Mouse (Mus musculus): ENCODE results near the gene Tmem30a.

DNA sequence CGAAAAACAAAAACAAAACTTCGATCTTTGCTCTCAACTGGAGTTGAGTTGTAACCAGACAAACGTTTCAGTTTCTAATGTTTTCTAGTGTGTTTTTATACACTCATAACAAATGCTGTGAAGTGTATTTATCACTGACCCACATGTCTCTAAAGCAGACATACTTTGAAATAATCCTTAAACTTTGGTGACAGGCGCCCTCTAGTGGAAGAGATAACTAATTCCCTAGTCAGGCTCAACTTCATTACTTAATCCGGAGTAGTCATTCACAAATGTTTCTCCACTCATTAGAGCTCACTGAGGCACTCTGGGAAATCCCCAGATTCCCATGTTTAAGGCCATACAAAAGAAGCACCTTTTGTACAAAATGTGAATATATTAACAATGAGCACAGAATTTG lies 70.2 kb downstream of the Tmem30a start:
- peak; percentile 20; the same call in 1 of the 2 replicates for TF ChIP-seq CTCF (IDR thresholded peaks at IDR 0.05; ENCODE audit: insufficient read depth, low read length)
- TF ChIP-seq POLR2A (IDR thresholded peaks at IDR 0.05; ENCODE audit: borderline replicate concordance, extremely low read depth, low read depth, low read length) = no peak

All from lung, adult 2 months (tissue).